Mouse (Mus musculus) bone marrow, adult 2 months (tissue): ENCODE results near the gene Ascc1. TPM values are rescaled to one million over a fixed set of nuclear protein-coding genes. Genes with fewer than 3 reads are reported as not detected.
A peak's percentile ranks its signal among the peaks of the same experiment; 100 is the strongest.

Experiments
- H3K27ac ChIP-seq: fragments of 200-500 bp; 2 replicates; pipeline ENCODE4 v1.5.1; 2012; ENCODE audit warnings: low read depth, mild to moderate bottlenecking, control low read depth, inconsistent platforms, low read length; ENCODE audit not compliant: control insufficient read depth, poor library complexity, insufficient read depth
- H3K4me1 ChIP-seq: fragments of 200-500 bp; 2 replicates; pipeline ENCODE4 v1.6.1; 2011; ENCODE audit warnings: low read length; ENCODE audit not compliant: control insufficient read depth, insufficient read depth
- H3K4me3 ChIP-seq: fragments of 200-500 bp; replicated peaks from 2 replicates; pipeline ENCODE3; 2011; ENCODE audit warnings: mild to moderate bottlenecking, low read depth, low read length, control low read depth; ENCODE audit not compliant: control insufficient read depth
- CTCF ChIP-seq: fragments of 200-500 bp; IDR thresholded peaks from 2 replicates; pipeline ENCODE4 v1.5.1; 2011; ENCODE audit warnings: low read length, control low read depth; ENCODE audit not compliant: control insufficient read depth, insufficient read depth
- POLR2A ChIP-seq: fragments of 200-500 bp; IDR thresholded peaks from 2 replicates; pipeline ENCODE4 v1.6.1; 2011; ENCODE audit warnings: low read depth, mild to moderate bottlenecking, control low read depth, low read length, borderline replicate concordance; ENCODE audit not compliant: control insufficient read depth
- WGBS: fragments of 180-500 bp; shearing (Covaris S2); methylation state at CpG from one replicate; pipeline ENCODE4 v1.1.7; 2018; 5-methylcytosine and 5-hydroxymethylcytosine counted together
- polyA plus RNA-seq: library from polyadenylated mRNA; stranded (reverse); fragments of >200 nt; gene quantifications from 2 replicates; pipeline ENCODE4 v1.2.4, GENCODE M21; 2011; ENCODE audit warnings: low replicate concordance; ENCODE audit not compliant: missing spikeins, insufficient read depth, insufficient read length

The Ascc1 gene
- polyA plus RNA-seq, 1 experiment: 18.6 TPM

DNA sequence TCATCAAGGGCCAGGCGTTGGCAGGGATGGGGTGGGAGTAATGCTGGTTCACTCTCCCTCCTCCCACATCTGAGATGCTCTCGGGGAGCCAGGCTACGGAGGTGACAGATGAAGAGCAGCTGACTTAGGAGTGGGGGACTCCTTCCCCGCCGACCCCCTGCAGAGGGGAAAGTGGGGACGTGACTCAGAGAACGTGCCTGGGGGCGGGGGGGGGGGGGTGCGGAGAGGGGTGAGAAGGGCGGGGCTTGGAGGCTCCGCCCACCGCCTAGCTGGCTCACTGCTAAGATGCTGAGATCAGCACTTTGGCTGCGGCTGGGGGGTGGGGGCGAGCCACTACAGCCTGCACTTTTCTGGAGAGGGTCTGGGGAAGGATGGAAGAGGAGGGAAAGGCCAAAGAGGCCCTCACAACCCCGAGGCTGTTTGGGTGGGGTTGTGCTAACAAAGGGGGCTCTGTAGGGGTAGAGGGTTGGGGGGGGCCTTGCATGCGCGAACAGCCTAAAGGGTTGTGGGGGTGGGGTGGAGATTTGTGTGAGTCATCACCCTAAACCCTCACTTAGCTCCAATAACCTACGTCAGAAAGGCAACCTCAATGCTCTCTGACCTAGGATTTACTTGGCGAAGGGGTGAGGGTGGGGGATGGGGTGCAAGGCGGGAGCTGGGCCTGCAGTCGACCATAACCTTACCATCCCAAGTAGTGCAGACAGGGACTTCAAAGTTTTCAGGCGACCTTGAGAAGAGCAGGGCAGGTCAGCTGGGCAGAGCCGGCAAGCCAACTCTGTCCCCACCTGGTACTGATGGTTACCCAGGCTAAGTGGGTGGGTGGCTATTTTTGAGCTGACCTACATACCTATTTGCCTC lies 37.9 kb upstream of the Ascc1 start:
- Histone ChIP-seq H3K27ac (no peak overlapping the region), H3K4me3 (no peak overlapping the region), H3K4me1 (peaks cover 1% of the 10 kb centered on the region; the same call in 1 of the 2 replicates)
- TF ChIP-seq CTCF (no peak), POLR2A (no peak)
- WGBS: 29% methylated on average over 23 of the region's 23 CpGs

DNA sequence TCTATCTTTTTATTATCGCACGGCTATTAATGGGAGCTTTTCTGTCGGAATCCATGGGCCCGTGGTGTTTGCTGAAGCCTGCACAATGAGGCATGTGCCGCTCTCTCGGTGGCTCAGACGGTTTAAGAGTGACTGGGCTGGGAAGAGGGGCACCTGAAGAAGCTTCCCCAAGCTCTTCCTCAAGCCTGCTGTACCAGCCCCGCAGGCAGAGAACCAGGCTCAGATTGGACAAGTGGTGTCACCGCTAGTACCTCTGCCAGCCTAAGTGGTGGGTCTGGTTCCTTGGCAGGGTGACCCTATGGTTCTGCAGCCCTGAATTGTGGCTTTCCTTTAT lies 37.3 kb upstream of the Ascc1 start:
- TF ChIP-seq POLR2A (no peak), CTCF (no peak)
- Histone ChIP-seq H3K27ac (no peak overlapping the region), H3K4me1 (peaks cover 1% of the 10 kb centered on the region; the same call in 1 of the 2 replicates), H3K4me3 (no peak overlapping the region)
- 81% methylated on average over 9 of the region's 9 CpGs for WGBS

DNA sequence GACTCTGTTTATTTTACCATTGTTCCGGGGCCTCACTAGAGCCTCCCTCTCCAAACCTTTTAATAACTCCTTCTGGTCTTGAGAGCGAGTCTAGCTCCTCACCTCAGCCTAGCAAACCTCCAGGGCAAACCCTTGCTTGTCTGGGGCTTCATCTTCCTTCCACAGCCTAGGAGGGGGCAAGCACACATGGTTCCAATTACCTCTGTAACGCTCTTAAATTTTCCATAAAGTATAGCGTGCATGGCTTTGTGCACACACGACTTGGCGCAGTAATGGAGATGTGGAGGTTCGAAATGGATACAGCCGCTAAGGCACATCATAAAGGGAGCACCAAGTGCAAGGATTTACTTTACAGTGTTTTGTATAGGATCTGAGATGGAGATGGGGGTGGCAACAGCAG lies 36.8 kb upstream of the Ascc1 start:
- peaks cover 1% of the 10 kb centered on the region; the same call in 1 of the 2 replicates for H3K4me1 ChIP-seq
- 89% methylated on average over 8 of the region's 8 CpGs for WGBS
- H3K4me3 ChIP-seq: no peak overlapping the region
- H3K27ac ChIP-seq: no peak overlapping the region
- TF ChIP-seq CTCF (no peak), POLR2A (no peak)

DNA sequence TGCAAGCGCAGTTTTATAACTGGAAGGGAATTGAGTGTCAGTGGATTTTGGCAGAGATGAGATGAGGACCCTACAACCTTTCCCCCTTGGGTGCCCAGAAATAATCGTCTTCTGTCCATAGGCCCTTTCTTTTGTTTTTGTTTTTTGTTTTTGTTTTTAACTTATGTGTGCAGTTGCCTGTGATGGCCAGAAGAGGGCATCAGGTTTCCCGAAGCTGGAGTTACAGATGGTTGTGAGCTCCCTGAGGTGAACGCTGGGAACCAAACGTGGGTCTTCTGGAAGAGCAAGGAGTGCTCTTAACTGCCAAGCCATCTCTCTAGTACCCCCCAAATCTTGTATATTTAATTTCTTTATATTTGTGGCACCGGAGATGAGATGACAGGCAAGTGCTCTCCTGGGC lies 35.9 kb upstream of the Ascc1 start:
- WGBS: 84% methylated on average over 6 of the region's 6 CpGs
- peaks cover 2% of the 10 kb centered on the region; the same call in 1 of the 2 replicates for H3K4me1 ChIP-seq
- H3K27ac ChIP-seq: no peak overlapping the region
- no peak overlapping the region for H3K4me3 ChIP-seq
- TF ChIP-seq POLR2A: no peak
- peak; percentile 26; the same call in 1 of the 2 replicates for TF ChIP-seq CTCF

DNA sequence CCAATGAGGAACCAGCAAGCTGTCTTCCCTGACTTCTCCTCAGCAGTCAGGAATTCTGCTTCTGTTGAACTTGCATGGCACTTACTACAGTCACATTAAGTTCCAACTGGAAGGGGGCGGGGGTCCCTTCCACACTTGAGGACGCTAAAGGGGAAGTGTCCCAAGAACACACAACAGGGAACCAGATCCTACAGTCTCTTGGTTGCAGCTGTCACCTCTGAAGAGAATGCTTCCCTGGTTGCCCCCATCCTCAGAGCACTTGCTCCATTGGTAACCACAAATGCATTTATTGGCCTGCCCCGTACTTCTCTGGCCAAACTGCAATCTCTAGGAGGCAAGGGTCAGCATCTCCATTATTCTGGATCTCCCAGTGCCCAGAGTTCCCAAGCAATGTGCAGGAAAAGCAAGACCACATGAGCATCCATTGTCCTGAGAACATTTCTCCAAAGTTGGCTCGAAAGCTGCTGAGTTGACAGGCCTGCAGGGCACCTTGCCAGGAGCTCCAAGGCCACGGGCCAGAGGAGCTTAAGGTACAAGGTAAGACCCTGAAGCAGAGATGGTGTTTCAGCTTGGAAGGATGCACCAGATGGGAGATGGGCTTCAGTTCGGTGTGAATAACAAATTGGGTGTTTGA lies 35.2 kb upstream of the Ascc1 start:
- WGBS: 51% methylated on average over 6 of the region's 6 CpGs
- TF ChIP-seq POLR2A: no peak
- TF ChIP-seq CTCF: no peak
- no peak overlapping the region for H3K27ac ChIP-seq
- no peak overlapping the region for H3K4me3 ChIP-seq
- H3K4me1 ChIP-seq: peaks cover 5% of the 10 kb centered on the region; the same call in 1 of the 2 replicates

DNA sequence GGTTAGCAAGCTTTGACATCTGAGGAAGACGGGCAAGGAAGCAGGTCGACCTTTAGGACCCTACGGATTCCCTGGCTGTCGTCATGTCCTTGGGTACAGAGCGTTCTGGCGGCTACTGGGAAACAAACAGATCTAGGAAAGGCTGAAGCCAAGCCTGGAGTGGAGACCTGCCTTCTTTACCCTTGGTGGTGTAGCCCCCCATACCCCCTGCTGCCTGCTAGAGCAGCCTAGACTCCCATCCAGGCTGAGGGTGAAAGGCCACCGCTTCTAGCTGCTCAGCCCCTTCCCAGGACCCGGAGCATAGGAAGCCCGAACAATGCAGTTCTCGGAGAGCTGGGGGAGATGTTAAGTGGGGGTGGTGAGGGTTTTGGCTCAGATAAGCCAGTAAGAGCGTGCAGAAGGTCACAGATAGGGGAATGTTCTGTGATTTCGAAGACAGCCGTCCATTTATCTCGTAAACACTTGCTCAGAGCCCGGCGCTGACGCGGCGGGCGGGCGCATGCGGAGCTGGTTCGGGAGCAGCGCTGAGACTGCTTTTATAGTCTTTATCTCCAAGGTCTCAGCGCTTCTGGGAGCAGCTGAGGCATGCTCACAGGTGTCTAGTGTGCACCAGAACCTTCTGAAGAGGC lies 32.7 kb upstream of the Ascc1 start:
- Histone ChIP-seq H3K4me3 (peak overlapping the region; percentile 65), H3K27ac (peak overlapping the region; percentile 84), H3K4me1 (peaks cover 10% of the 10 kb centered on the region)
- TF ChIP-seq CTCF: no peak
- TF ChIP-seq POLR2A: no peak
- WGBS: 2% methylated on average over 25 of the region's 25 CpGs

DNA sequence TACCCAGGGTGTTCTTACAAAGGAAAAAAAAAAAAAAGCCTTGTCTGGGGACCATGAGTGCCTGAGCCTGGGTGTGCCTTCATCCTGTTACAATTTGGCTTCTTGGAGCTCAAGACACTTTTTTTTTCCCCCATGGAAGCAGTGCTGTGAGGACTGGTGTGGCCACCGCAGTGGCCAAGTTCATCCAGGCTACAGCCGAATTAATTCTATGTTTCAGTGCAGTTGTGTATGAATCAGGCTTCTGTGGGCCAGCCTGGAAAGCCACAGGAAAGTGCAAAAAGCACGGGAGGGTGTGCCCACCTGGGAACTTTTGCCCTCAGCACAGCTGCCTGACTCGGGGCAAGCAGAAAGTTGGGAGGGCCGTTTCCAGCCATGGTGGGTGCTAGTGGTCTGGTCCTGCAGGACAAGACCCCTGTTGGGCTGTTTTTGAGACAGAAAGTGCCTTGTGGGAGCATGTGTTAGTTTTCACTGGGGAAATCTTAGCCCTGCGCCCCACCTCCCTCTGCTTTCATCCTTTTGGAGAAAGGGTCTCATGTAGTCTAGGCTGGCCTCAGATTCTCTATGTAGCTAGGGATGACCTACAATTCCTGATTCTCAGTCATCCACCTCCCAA lies 32.0 kb upstream of the Ascc1 start:
- Histone ChIP-seq H3K4me3 (no peak overlapping the region), H3K27ac (peak overlapping the region; percentile 84), H3K4me1 (peaks cover 12% of the 10 kb centered on the region)
- TF ChIP-seq POLR2A: no peak
- TF ChIP-seq CTCF: no peak
- WGBS: 17% methylated on average over 6 of the region's 6 CpGs

DNA sequence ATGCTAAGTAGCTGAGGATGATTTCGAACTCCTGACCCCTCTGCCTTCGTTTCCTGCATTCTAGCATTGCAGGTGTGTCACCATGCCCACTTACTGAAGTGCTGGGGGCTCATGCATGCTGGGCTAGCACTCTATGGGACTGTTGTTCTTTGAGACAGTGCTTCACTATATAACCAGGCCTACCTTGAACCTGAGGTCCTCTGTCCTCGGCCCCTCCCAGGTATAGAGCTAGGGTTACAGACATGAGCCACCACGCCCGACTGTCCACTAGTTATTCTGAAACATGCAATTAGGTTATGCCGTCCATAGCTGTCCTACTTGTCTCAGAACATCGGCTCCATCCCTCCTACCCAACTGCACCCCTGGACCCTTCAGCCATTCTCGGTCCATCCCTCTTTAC lies 30.8 kb upstream of the Ascc1 start:
- no peak overlapping the region for H3K4me3 ChIP-seq
- H3K27ac ChIP-seq: no peak overlapping the region
- 89% methylated on average over 8 of the region's 8 CpGs for WGBS
- no peak for TF ChIP-seq CTCF
- no peak for TF ChIP-seq POLR2A
- H3K4me1 ChIP-seq: peaks cover 12% of the 10 kb centered on the region
